Comparison of ENCODE assay signal across 30 mouse cellular contexts in the genomic region with DNA sequence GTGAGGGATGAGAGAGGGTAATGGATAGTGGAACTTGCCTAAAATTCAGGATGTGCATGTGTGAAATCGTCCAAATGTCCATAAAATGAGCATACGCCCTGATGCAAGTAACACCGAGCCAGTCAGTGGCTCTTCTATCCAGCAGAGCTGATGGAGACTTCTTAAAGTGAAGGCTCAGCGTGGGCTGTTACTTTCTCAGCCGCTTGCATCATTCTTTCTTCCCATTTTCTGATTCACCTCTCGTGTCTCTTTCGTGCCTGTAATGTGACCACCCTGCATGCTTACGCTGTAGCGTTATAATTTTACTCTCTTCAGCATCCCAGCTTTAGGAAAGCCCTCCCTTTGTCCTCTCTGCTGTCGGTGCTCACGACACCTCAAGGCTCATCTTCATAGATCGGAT. TPM values are rescaled to one million over a fixed set of nuclear protein-coding genes. Genes with fewer than 3 reads are reported as not detected.
"Had no signal": no experiment of that assay in that cellular context is flagged by ENCODE, and none has a peak within 500 bp of the region (broad histone marks: within the 10 kb centered on the region; RNA-seq: fewer than 3 reads in every experiment).

No protein-coding gene starts in this region.

- H3K36me3 ChIP-seq: heart, embryonic 10.5 days; heart, embryonic 12.5 days; hindbrain, embryonic 10.5 days; hindbrain, embryonic 13.5 days; hindbrain, embryonic 15.5 days; kidney, embryonic 15.5 days; limb, embryonic 10.5 days; limb, embryonic 12.5 days had no signal

- H3K27ac ChIP-seq: hindbrain, embryonic 10.5 days; hindbrain, embryonic 13.5 days; hindbrain, embryonic 15.5 days; hindbrain, postnatal 0 days; limb, embryonic 10.5 days; limb, embryonic 12.5 days had no signal

- H3K4me2 ChIP-seq: heart, embryonic 12.5 days; hindbrain, embryonic 13.5 days; hindbrain, embryonic 15.5 days; kidney, embryonic 15.5 days; limb, embryonic 12.5 days had no signal

- H3K9ac ChIP-seq: forebrain, postnatal 0 days; heart, embryonic 12.5 days; hindbrain, embryonic 13.5 days; hindbrain, embryonic 15.5 days; kidney, embryonic 15.5 days; limb, embryonic 12.5 days had no signal

- DNase-seq: forebrain, postnatal 0 days; gastrocnemius, postnatal 14 days; gastrocnemius, postnatal 36 days; heart, postnatal 4 days; kidney, adult 11 months; kidney, adult 9 months; kidney, postnatal 14 days; kidney, postnatal 36 days; layer of hippocampus, adult 9-11 months; layer of hippocampus, postnatal 36 days; liver had no signal

- H3K9me3 ChIP-seq: heart, embryonic 10.5 days; heart, embryonic 12.5 days; hindbrain, embryonic 10.5 days; hindbrain, embryonic 13.5 days; hindbrain, embryonic 15.5 days; kidney, embryonic 15.5 days; limb, embryonic 10.5 days; limb, embryonic 12.5 days had no signal

- H3K4me1 ChIP-seq: heart, embryonic 10.5 days; hindbrain, embryonic 10.5 days; hindbrain, embryonic 13.5 days; hindbrain, embryonic 15.5 days; limb, embryonic 10.5 days had no signal

- H3K4me3 ChIP-seq: heart, embryonic 10.5 days; heart, embryonic 12.5 days; hindbrain, embryonic 10.5 days; hindbrain, embryonic 13.5 days; hindbrain, embryonic 15.5 days; kidney, embryonic 15.5 days; limb, embryonic 10.5 days; limb, embryonic 12.5 days had no signal

- ATAC-seq: forebrain, postnatal 0 days; hindbrain, postnatal 0 days; intestine, embryonic 16.5 days had no signal

- H3K27me3 ChIP-seq: heart, embryonic 12.5 days; hindbrain, embryonic 13.5 days; hindbrain, embryonic 15.5 days; kidney, embryonic 15.5 days; limb, embryonic 12.5 days had no signal

RNA-seq across cellular contexts. Expression of gene Cxcl9, which starts 3.2 kb away (rescaled TPM):
- total RNA-seq: forebrain, postnatal 0 days; hindbrain, postnatal 0 days; layer of hippocampus, adult 18-20 months; layer of hippocampus, postnatal 14 days; layer of hippocampus, postnatal 36 days; left cerebral cortex, adult 18-20 months; left cerebral cortex, postnatal 10 days; left cerebral cortex, postnatal 25 days had no signal
- polyA plus RNA-seq: forebrain, postnatal 0 days; heart, embryonic 10.5 days; heart, embryonic 12.5 days; heart, embryonic 14.5 days; hindbrain, embryonic 10.5 days; hindbrain, embryonic 13.5 days; hindbrain, embryonic 15.5 days; hindbrain, postnatal 0 days; intestine, embryonic 14.5 days; intestine, embryonic 16.5 days; kidney, embryonic 15.5 days; limb, embryonic 10.5 days; limb, embryonic 12.5 days had no signal

RNA-seq across cellular contexts. Expression of gene Cxcl10, which starts 17.6 kb away (rescaled TPM):
- total RNA-seq: heart, adult 8-10 months; heart, postnatal 25 days; hindbrain, postnatal 0 days; layer of hippocampus, adult 18-20 months; layer of hippocampus, postnatal 14 days; layer of hippocampus, postnatal 36 days; left cerebral cortex, postnatal 10 days; left cerebral cortex, postnatal 25 days had no signal
